Mouse (Mus musculus) MEL (cell line): ENCODE results near the gene Hoxb2. TPM values are rescaled to one million over a fixed set of nuclear protein-coding genes. Genes with fewer than 3 reads are reported as not detected.

Experiments used
- DNase-seq: peaks from one replicate; pipeline ENCODE4 v3.0.0; 2011; ENCODE audit warnings: low read depth, low spot score
- H3K27ac ChIP-seq: 2 replicates; pipeline ENCODE4 v1.5.1; 2012; ENCODE audit warnings: low read depth, mild to moderate bottlenecking, control low read depth, low read length, moderate library complexity; ENCODE audit not compliant: control insufficient read depth
- H3K27me3 ChIP-seq, 2 experiments: fragments of 150-350 bp in 1 of 2; sonication (generic) in 1 of 2; 2 replicates each; pipeline ENCODE4 v1.6.1; 2012; ENCODE audit warnings: low read length in 2 of 2, mild to moderate bottlenecking in 2 of 2, improper control_type of control experiment in 1 of 2, moderate library complexity in 1 of 2; ENCODE audit not compliant: insufficient read depth in 2 of 2, control insufficient read depth in 1 of 2
- H3K36me3 ChIP-seq, 2 experiments: 2 replicates each; pipeline ENCODE4 v1.6.1; 2012 to 2014; ENCODE audit warnings: low read length in 2 of 2, improper control_type of control experiment in 1 of 2, inconsistent platforms in 1 of 2, mild to moderate bottlenecking in 1 of 2; ENCODE audit not compliant: insufficient read depth in 2 of 2, control insufficient read depth in 1 of 2
- H3K4me1 ChIP-seq, 2 experiments: fragments of 150-350 bp in 1 of 2; sonication (generic) in 1 of 2; 2 replicates each; pipeline ENCODE4 v1.6.1; 2012; ENCODE audit warnings: low read length in 2 of 2, improper control_type of control experiment in 1 of 2, mild to moderate bottlenecking in 1 of 2; ENCODE audit not compliant: insufficient read depth in 2 of 2, control insufficient read depth in 1 of 2
- H3K4me3 ChIP-seq, 2 experiments: fragments of 150-350 bp in 1 of 2; sonication (generic) in 1 of 2; 2 replicates each; pipeline ENCODE4 v1.5.1; 2012; ENCODE audit warnings: low read depth in 2 of 2, low read length in 2 of 2, mild to moderate bottlenecking in 2 of 2, moderate library complexity in 2 of 2, control low read depth in 1 of 2, improper control_type of control experiment in 1 of 2; ENCODE audit not compliant: control insufficient read depth in 1 of 2, insufficient read depth in 1 of 2
- H3K79me2 ChIP-seq: 2 replicates; pipeline ENCODE4 v1.6.1; 2012; ENCODE audit warnings: mild to moderate bottlenecking, low read length, moderate library complexity; ENCODE audit not compliant: control insufficient read depth, poor library complexity, insufficient read depth
- H3K9ac ChIP-seq: 2 replicates; pipeline ENCODE4 v1.6.1; 2012; ENCODE audit warnings: low read depth, mild to moderate bottlenecking, control low read depth, low read length, moderate library complexity; ENCODE audit not compliant: control insufficient read depth, poor library complexity, severe bottlenecking
- H3K9me3 ChIP-seq: fragments of 150-350 bp; sonication (generic); replicated peaks from 2 replicates; pipeline ENCODE4 v1.6.1; 2012; ENCODE audit warnings: mild to moderate bottlenecking, low read length, improper control_type of control experiment, moderate library complexity; ENCODE audit not compliant: insufficient read depth
- CHD2 ChIP-seq: IDR thresholded peaks from 2 replicates; pipeline ENCODE4 v1.6.1; 2011; ENCODE audit warnings: low read length, improper control_type of control experiment
- GABPA ChIP-seq: IDR thresholded peaks from 2 replicates; pipeline ENCODE4 v1.6.1; 2012; ENCODE audit warnings: low read depth, mild to moderate bottlenecking, inconsistent platforms, low read length, improper control_type of control experiment, moderate library complexity
- GATA1 ChIP-seq: IDR thresholded peaks from 2 replicates; pipeline ENCODE4 v1.6.1; 2011; ENCODE audit warnings: low read depth, low read length, improper control_type of control experiment
- JUND ChIP-seq: IDR thresholded peaks from 2 replicates; pipeline ENCODE4 v1.6.1; 2011; ENCODE audit warnings: low read depth, mild to moderate bottlenecking, improper control_type of control experiment, low read length
- MYB ChIP-seq: IDR thresholded peaks from 2 replicates; pipeline ENCODE4 v1.6.1; 2011; ENCODE audit warnings: mild to moderate bottlenecking, low read depth, low read length, improper control_type of control experiment
- MYC ChIP-seq: IDR thresholded peaks from 2 replicates; pipeline ENCODE4 v1.6.1; 2011; ENCODE audit warnings: low read depth, mild to moderate bottlenecking, low read length, improper control_type of control experiment, moderate library complexity
- POLR2AphosphoS2 ChIP-seq: IDR thresholded peaks from 2 replicates; pipeline ENCODE4 v1.6.1; 2011; ENCODE audit warnings: low read length, improper control_type of control experiment
- POLR2AphosphoS5 ChIP-seq: IDR thresholded peaks from 2 replicates; pipeline ENCODE4 v1.6.1; 2012; ENCODE audit warnings: low read depth, borderline replicate concordance, mild to moderate bottlenecking, inconsistent platforms, low read length, moderate library complexity, mixed read lengths
- SMC3 ChIP-seq: IDR thresholded peaks from 2 replicates; pipeline ENCODE4 v1.6.1; 2011; ENCODE audit warnings: low read depth, low read length, improper control_type of control experiment
- TCF12 ChIP-seq: IDR thresholded peaks from 2 replicates; pipeline ENCODE4 v1.6.1; 2014; ENCODE audit warnings: low read depth, mild to moderate bottlenecking, inconsistent platforms, low read length, improper control_type of control experiment, moderate library complexity
- USF1 ChIP-seq: IDR thresholded peaks from 2 replicates; pipeline ENCODE4 v1.6.1; 2014; ENCODE audit warnings: low read depth, mild to moderate bottlenecking, inconsistent platforms, low read length, improper control_type of control experiment, moderate library complexity
- ZNF384 ChIP-seq: IDR thresholded peaks from 2 replicates; pipeline ENCODE4 v1.6.1; 2012; ENCODE audit warnings: low read depth, mild to moderate bottlenecking, inconsistent platforms, low read length, improper control_type of control experiment
- polyA plus RNA-seq, 2 experiments: library from polyadenylated mRNA; stranded (reverse) in 1 of 2; unstranded in 1 of 2; fragments of >175 nt in 1 of 2; fragments of >200 nt in 1 of 2; gene quantifications; 2 replicates each; pipeline versions ENCODE4 v1.2.1 to v1.2.4; 2012; ENCODE audit warnings: low replicate concordance in 2 of 2, low read depth in 1 of 2; ENCODE audit not compliant: insufficient read length in 2 of 2, insufficient read depth in 1 of 2, missing spikeins in 1 of 2
- total RNA-seq: library from RNA; depleted of rRNA; stranded (reverse); fragments of 300-350 nt; gene quantifications from 2 replicates; pipeline ENCODE4 v1.2.3, GENCODE M21; 2012

Gene Hoxb2
- total and polyA plus RNA-seq, 3 experiments: not detected

DNA sequence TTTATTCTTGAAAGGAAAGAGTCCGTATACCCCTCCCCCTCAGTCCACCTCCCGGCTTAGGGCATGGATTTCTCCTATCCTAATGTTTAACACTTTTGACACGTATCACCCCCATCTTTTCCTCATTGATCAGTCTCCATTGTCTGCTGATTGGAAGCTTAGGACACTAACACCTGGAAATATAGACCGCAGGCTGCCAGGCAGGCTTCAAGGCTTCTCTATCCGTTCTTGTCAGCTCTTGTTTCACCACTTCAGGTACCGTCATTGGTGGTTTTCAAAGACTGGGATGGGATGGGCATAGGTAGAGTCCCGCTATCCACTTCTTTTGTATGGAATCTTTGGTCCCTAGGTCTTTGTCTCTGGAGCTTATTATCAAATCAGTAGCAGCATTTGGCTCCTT is 23.2 kb upstream of the Hoxb2 start:
- Histone ChIP-seq H3K9me3 (no peaks in the 10 kb centered on the region), H3K4me1 (no peaks in the 10 kb centered on the region)
- DNase-seq: no peak
- TF ChIP-seq GABPA (no peak), JUND (no peak), SMC3 (no peak), USF1 (no peak), CHD2 (no peak)
- TF ChIP-seq, all 39 proteins: peak for 0
- peaks cover 7 to 9% of the 10 kb centered on the region in 2 experiments for H3K27me3 ChIP-seq
- H3K36me3 ChIP-seq: no peaks in the 10 kb centered on the region
- no peak overlapping the region for H3K4me3 ChIP-seq
- no peak overlapping the region for H3K9ac ChIP-seq
- H3K79me2 ChIP-seq: no peaks in the 10 kb centered on the region
- H3K27ac ChIP-seq: no peak overlapping the region

DNA sequence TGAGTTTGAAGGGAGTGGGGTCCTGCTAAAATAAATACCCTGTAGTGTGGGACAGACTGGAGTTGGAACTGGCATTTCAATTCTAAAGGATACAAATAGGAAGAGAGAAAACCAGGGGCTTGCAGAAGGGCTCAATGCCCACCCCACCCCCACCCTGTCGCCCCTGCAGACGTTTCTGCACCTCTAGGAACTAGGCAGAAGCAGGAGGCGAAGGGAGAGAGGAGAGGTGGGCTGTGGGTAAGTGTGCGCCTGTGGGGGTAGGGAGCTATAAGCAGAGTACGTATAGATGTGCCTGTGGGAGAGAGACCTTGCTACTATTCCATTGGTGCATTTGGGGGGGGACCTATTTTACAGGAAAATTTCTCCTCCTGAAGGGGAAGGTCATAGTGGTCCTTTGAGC is 22.6 kb upstream of the Hoxb2 start:
- Histone ChIP-seq H3K27me3 (peaks cover 7 to 9% of the 10 kb centered on the region in 2 experiments), H3K36me3 (no peaks in the 10 kb centered on the region)
- no peak for DNase-seq

DNA sequence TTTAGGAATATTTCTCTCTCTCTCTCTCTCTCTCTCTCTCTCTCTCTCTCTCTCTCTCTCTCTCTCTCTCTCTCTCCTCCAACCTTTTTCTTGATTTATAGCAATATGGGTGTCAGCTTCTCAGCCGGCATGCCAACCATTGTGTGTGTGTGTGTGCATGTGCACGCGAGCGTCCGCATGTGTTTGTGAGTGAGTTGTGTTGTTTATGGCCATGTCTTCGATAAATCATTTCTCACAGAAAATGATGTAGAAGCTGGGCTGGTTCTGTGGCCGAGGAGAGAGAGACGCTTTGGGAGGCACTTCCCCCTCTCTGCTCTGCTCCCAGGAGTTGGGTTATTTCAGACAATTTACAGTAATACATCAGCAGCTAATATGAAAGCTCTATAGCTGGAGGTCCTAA is 21.7 kb upstream of the Hoxb2 start:
- no peak for DNase-seq
- Histone ChIP-seq H3K4me1 (no peaks in the 10 kb centered on the region), H3K27me3 (peaks cover 5 to 9% of the 10 kb centered on the region in 2 experiments; a peak in 3 of 4 replicates), H3K9me3 (no peaks in the 10 kb centered on the region), H3K4me3 (no peak overlapping the region), H3K36me3 (no peaks in the 10 kb centered on the region), H3K27ac (no peak overlapping the region), H3K9ac (no peak overlapping the region), H3K79me2 (no peaks in the 10 kb centered on the region)
- TF ChIP-seq GATA1: no peak
- TF ChIP-seq TCF12: no peak
- TF ChIP-seq POLR2AphosphoS2: no peak
- no peak for TF ChIP-seq GABPA
- no peak for TF ChIP-seq POLR2AphosphoS5
- no peak for TF ChIP-seq MYB

More for the DNA sequence above, 22.6 kb upstream of the Hoxb2 start:
- no peak for TF ChIP-seq SMC3
- TF ChIP-seq CHD2: no peak
- no peak for TF ChIP-seq GABPA
- no peak for TF ChIP-seq ZNF384
- TF ChIP-seq MYC: no peak
- Histone ChIP-seq H3K9ac (no peak overlapping the region), H3K79me2 (no peaks in the 10 kb centered on the region), H3K4me1 (no peaks in the 10 kb centered on the region), H3K4me3 (no peak overlapping the region), H3K27ac (no peak overlapping the region), H3K9me3 (no peaks in the 10 kb centered on the region)
